Mouse (Mus musculus) embryonic facial prominence, embryonic 12.5 days (tissue): ENCODE measurements at regions not wholly inside any gene's neighbourhood (a gene's known extent, or its start where the extent isn't known, plus 50 kb on each side); places are given as distances from the start of the nearest gene placed in this dataset.

Experiments used
- ATAC-seq: fragments of 200-750 bp; cut with Nextera tagmentation; 2 replicates; pipeline ENCODE4 v1.8.0; 2017; ENCODE audit not compliant: insufficient number of reproducible peaks, insufficient read depth, low FRiP score, low TSS enrichment
- H3K27ac ChIP-seq: fragments of 300-500 bp; sonication (generic); 2 replicates; pipeline ENCODE4 v1.5.1; 2016; ENCODE audit warnings: mild to moderate bottlenecking
- H3K27me3 ChIP-seq: fragments of 300-500 bp; sonication (generic); 2 replicates; pipeline ENCODE4 v1.6.1; 2016; ENCODE audit warnings: mild to moderate bottlenecking, moderate library complexity
- H3K36me3 ChIP-seq: fragments of 300-500 bp; sonication (generic); 2 replicates; pipeline ENCODE4 v1.6.1; 2016; ENCODE audit warnings: mild to moderate bottlenecking
- H3K4me1 ChIP-seq: fragments of 300-500 bp; sonication (generic); 2 replicates; pipeline ENCODE4 v1.6.1; 2016
- H3K4me2 ChIP-seq: fragments of 300-500 bp; sonication (generic); replicated peaks from 2 replicates; pipeline ENCODE4 v1.6.1; 2016; ENCODE audit warnings: mild to moderate bottlenecking, moderate library complexity
- H3K4me3 ChIP-seq: fragments of 300-500 bp; sonication (generic); 2 replicates; pipeline ENCODE4 v1.5.1; 2016; ENCODE audit warnings: mild to moderate bottlenecking
- H3K9ac ChIP-seq: fragments of 300-500 bp; sonication (generic); 2 replicates; pipeline ENCODE4 v1.6.1; 2016; ENCODE audit warnings: mild to moderate bottlenecking, moderate library complexity
- H3K9me3 ChIP-seq: fragments of 300-500 bp; sonication (generic); 2 replicates; pipeline ENCODE4 v1.6.1; 2016; ENCODE audit warnings: mild to moderate bottlenecking, moderate library complexity
- WGBS: fragments of 180-500 bp; shearing (Covaris S2); methylation state at CpG from one replicate; pipeline ENCODE4 v1.1.7; 2016; 5-methylcytosine and 5-hydroxymethylcytosine counted together

DNA sequence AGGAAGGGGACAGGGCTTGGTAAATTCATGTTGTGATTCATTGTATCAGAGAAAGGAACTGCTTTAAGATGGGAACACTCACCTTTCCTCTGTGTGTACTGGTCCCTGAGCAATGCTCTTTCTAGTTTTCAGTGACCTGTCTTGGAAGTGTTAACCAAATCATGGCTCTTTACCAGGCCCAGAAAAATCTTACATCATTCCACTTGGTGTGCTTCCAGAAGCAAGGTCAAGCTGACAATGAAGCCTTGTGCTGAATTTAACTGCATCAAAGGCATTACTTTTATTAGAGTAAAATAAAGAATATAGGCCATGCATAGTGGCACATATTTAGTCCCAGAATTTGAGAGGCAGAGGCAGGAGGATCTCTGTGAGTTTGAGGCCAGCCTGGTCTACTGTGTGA is 75.4 kb upstream of the Hmgn3 start:
- H3K4me3 ChIP-seq, result no peak overlapping the region
- H3K27ac ChIP-seq, result no peak overlapping the region
- H3K4me1 ChIP-seq, result no peaks in the 10 kb centered on the region
- no peak overlapping the region for H3K9ac ChIP-seq
- H3K27me3 ChIP-seq, result no peaks in the 10 kb centered on the region
- H3K36me3 ChIP-seq, result no peaks in the 10 kb centered on the region
- no peak overlapping the region for H3K4me2 ChIP-seq
- no peaks in the 10 kb centered on the region for H3K9me3 ChIP-seq
- ATAC-seq, result no peak

DNA sequence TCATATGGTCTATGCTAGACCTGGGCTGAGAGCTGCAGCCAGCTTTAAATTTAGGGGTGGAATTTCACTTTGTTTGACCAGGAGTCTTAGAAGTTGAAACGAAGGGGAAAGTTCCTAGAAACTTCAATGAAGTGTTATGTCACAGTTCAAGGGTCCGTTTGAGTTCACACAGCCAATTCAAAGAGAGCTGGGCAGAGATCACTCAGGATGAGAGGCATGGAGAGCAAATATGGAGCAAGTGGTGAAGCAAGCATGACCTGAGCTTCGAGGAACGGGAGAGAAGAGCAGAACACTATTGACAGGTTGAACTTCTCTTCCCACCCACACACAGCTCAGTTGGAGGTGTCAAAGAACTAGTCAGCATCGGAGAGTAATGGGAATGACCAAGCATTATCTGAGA is 56.1 kb upstream of the Hmgn3 start:
- Histone ChIP-seq H3K27me3 (no peaks in the 10 kb centered on the region), H3K4me2 (no peak overlapping the region), H3K36me3 (no peaks in the 10 kb centered on the region), H3K9me3 (no peaks in the 10 kb centered on the region), H3K4me3 (no peak overlapping the region), H3K9ac (no peak overlapping the region), H3K4me1 (no peaks in the 10 kb centered on the region), H3K27ac (no peak overlapping the region)
- WGBS, result 79% methylated on average over 5 of the region's 5 CpGs
- ATAC-seq, result no peak

DNA sequence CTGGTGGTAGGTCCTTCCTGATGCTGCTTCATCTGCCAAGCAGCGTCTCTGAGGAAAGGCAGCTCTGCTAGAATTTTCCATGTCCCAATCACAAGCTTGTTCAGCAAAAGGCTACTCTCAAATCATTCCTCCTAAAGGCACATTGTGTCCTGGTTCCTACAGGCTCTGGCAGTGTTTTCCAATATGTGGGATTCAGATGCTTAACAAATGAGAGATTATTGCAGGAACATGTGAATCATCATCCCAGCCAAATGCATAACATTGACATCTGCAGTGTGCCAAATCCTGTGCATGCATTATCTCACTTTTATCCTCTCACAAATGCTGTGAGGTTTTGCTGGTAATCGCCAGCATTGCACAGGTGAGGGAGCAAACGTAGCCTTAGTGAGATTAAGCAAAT is 53.3 kb upstream of the Hmgn3 start:
- H3K4me3 ChIP-seq, result no peak overlapping the region
- no peak overlapping the region for H3K27ac ChIP-seq
- no peaks in the 10 kb centered on the region for H3K36me3 ChIP-seq
- WGBS, result 88% methylated on average over 3 of the region's 3 CpGs
- no peak for ATAC-seq
- no peak overlapping the region for H3K4me2 ChIP-seq
- no peak overlapping the region for H3K9ac ChIP-seq
- no peaks in the 10 kb centered on the region for H3K27me3 ChIP-seq
- peaks cover 3% of the 10 kb centered on the region; the same call in 1 of the 2 replicates for H3K4me1 ChIP-seq
- H3K9me3 ChIP-seq, result no peaks in the 10 kb centered on the region

DNA sequence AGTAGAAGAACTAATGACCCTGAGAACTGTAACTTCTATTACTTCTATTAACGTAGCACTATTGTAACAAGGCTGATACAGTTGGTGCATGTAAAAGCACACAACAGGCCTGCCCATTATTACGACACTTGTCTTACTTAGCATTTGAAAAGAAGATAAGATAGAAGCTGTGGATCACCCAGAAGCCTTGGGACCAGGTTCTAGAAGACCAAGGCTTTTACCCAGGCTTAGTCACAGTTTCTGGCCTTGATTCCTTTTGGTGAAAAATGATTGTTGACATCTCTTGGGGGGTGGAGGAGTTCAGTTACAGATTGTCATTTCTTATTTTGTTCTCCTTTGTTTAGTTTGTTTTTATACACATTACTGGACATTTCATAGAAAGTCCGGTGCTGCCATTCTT is 52.7 kb upstream of the Hmgn3 start:
- H3K4me1 ChIP-seq, result peaks cover 3% of the 10 kb centered on the region; the same call in 1 of the 2 replicates
- H3K4me3 ChIP-seq, result no peak overlapping the region
- 91% methylated on average over 3 of the region's 3 CpGs for WGBS

DNA sequence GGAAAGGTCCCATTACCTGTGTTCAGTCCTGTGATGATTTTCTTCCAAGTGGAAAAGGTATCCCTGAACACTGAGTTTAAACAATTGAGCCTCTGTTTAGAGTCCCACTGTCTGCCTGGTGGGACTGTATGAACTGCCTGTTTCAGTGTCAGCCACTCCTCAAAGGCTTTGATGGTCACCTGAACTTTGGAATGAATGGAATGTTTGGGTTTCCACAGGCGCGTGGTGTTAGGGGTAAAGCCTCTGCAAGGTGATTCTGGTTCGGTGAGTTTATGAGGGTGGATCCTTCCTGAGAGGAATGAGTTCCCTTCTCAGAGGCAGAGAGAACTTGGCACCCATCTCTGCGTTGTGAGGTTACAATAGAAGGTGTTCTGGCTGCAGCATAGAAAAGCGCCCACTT is 50.5 kb upstream of the Hmgn3 start:
- Histone ChIP-seq H3K4me2 (no peak overlapping the region), H3K9me3 (no peaks in the 10 kb centered on the region), H3K27ac (no peak overlapping the region), H3K9ac (no peak overlapping the region), H3K27me3 (no peaks in the 10 kb centered on the region), H3K4me3 (no peak overlapping the region), H3K4me1 (peaks cover 3% of the 10 kb centered on the region; the same call in 1 of the 2 replicates), H3K36me3 (no peaks in the 10 kb centered on the region)
- ATAC-seq, result no peak
- WGBS, result 57% methylated on average over 5 of the region's 5 CpGs

More for the DNA sequence above, 52.7 kb upstream of the Hmgn3 start:
- no peak overlapping the region for H3K9ac ChIP-seq
- no peaks in the 10 kb centered on the region for H3K9me3 ChIP-seq
- H3K27me3 ChIP-seq, result no peaks in the 10 kb centered on the region
- no peaks in the 10 kb centered on the region for H3K36me3 ChIP-seq
- H3K27ac ChIP-seq, result no peak overlapping the region
- H3K4me2 ChIP-seq, result no peak overlapping the region
- ATAC-seq, result no peak
